Mouse (Mus musculus): ENCODE measurements around the gene Cep68.

- TF ChIP-seq POLR2A (IDR thresholded peaks at IDR 0.05; ENCODE audit: borderline replicate concordance, low read depth, low read length) (no peak), CTCF (IDR thresholded peaks at IDR 0.05; ENCODE audit: low read depth, low read length) (no peak)
These were observed 37.4 kb downstream of the Cep68 start for GRCm38 (mm10) chr11:20211838-20212237.

Data from bone marrow macrophage, adult 2 months (primary cell).